Mouse (Mus musculus): ENCODE data around the gene Fam83e.
A peak's percentile ranks its signal among the peaks of the same experiment; 100 is the strongest.

DNA sequence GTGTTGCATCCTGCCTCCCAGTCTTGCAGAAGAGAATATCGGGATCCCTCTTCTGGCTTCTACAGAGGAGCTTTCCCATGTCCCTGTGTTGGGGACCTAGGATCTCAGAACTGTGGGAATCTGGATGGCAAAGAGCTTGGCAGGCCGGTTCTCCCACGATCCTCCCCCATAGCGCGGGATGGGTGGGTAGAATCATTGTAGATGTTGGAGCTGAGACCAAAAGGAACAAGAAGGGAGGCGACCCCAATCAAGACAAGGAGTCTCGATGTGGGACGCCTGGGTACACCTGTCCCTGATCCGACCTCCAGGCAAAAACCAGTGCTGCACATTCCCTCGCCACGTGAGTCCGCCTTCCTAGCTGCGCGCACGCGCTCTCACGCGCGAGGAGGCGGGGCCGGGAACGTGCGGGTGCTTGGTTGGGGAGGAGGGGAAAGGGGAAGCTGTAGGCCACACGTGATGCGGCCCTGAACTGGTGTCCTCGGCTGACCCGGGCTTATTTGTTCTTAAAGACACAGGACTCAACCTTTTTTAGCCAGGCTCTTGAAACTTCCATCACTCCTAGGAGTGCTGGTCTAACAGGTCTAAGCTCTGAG, 13.5 kb upstream of the Fam83e start:
- TF ChIP-seq POLR2A (IDR thresholded peaks at IDR 0.05; ENCODE audit: extremely low read depth, insufficient read depth, low read length), result peak; percentile 64
- TF ChIP-seq CTCF (IDR thresholded peaks at IDR 0.05; ENCODE audit: low read depth, low read length), result no peak
